Mouse (Mus musculus) c-Kit-positive CD71-positive TER-119-positive erythroid progenitor cells, embryonic 14.5 days (primary cell): ENCODE measurements around the gene Pgs1.
A peak's percentile ranks its signal among the peaks of the same experiment; 100 is the strongest.

Source experiments
- DNase-seq: peaks from one replicate; pipeline ENCODE4 v3.0.0-alpha.2; 2013; ENCODE audit warnings: low spot score

Pgs1 gene

DNA sequence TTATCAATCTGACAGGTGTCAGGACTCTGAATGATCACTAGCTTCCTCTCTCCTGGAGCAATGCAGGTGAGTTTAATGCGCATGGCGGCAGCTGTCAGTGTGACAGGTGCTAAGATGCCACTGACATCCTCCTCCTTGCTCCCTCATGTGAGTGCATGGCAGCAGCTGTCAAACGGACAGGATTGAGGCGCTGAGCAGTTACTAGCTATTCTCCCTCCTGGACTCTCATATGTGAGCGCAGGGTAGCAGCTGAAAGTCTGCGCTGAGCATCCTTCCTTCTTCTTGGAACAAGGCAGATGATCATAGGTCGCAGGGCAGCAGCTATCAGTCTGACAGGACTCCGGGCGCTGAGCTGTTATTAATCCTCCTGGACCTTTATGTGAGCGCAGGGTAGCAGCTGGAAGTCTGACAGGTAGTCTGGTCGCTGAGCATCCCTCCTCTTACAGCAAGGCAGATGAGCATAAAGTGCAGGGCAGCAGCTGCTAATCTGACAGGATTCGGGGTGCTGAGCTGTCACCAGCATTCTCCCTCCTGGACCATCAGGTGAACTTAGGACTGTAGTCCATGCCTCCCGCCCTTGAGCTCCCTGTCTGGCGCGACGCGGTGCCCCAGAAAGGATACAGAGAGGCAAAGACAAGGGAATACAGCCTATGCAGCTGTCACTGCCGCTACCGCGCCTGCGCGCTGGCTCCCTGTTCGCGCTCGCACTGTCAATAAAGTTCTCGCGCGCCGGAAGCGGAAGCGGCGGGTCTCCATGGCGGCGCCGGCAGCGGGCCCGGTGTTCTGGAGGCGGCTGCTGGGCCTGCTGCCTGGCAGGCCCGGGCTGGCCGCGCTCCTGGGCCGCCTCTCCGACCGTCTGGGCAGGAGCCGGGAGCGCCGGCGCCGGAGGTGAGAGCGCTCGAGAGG, at the start of gene Pgs1:
Gene Pgs1, plus strand, starts transcription at position 167 of the 906 bp plus-strand sequence.
- DNase-seq: peak; percentile 84

DNA sequence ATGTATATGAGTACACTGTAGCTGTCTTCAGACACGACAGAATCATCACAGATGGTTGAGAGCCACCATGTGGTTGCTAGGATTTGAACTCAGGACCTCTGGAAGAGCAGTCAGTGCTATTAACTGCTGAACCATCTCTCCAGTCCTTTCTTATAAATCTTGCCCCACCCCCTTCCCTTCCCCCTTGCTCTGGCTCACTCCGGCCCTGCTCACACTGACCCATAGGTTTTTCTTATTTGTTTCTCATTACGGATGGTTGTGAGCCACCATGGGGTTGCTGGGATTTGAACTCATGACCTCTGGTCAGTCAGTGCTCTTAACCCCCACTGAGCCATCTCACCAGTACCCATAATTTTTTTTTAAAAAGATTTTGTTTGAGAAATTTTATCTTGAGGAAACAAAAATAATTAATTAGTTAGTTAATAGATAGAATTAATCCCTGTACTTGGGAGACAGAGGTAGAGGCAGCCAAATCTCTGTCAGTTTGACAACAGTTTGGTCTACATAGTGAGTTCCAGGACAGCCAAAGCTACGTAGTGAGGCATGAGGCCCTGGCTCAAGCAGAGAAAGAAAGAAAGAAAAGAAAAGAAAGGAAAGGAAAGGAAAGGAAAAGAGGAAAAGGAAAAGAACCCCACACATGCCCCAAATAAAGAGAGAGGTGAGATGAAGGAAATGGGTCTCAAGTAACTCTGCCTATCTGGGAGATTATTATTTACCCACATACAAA, 46.9 kb upstream of the Pgs1 start:
- no peak for DNase-seq

DNA sequence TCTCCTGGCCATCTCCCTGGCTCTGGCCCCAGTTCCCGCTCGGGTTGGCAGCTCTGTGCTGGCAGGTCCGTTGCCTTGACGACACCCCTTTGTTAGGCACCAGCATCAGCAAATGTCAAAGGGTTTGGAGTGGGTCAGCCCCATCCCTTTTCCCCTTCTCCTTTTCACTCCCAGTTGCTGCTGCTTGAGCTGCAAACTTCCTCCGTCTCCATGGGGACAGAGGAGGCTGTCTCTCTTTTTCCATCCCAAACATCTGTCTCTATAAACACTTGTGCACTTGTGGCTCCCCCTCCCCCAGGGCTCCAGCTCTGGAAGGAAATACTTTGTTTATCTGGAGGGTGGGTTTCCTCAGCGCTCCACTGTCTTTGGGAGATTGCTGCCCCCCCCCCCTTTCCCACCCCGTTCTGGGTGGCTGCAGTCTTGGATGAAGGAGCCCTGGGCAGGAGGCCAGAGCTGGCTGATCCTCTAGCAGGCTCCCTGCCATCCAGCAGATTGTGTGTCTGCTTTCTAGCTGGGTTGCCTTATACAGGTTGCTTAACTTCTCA, 46.3 kb upstream of the Pgs1 start:
- no peak for DNase-seq

DNA sequence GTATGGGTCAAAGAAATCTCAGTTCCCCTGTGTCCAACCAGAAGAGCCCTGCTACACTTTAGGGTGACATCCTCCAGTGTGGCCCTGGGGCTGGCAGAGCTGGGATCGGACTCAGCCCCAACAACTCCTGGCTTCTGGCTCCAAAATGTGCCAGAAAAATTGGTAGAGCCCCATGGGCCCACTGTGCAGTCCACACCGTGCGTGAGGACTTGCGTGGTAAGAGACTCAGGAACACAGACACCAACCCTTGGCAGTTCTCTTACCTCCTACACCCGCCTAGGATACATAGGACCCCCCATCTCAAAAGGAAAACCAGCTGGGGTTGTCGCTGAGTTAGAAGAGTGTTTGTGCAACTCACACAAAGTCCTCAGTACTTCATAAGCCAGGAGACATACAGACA, 45.2 kb upstream of the Pgs1 start:
- DNase-seq: no peak

GRCm38 (mm10) chr11:117941325-117941834, 44.7 kb upstream of the Pgs1 start:
- DNase-seq: no peak

- DNase-seq: no peak
Measured at GRCm38 (mm10) chr11:117941848-117942247, 44.2 kb upstream of the Pgs1 start.

DNA sequence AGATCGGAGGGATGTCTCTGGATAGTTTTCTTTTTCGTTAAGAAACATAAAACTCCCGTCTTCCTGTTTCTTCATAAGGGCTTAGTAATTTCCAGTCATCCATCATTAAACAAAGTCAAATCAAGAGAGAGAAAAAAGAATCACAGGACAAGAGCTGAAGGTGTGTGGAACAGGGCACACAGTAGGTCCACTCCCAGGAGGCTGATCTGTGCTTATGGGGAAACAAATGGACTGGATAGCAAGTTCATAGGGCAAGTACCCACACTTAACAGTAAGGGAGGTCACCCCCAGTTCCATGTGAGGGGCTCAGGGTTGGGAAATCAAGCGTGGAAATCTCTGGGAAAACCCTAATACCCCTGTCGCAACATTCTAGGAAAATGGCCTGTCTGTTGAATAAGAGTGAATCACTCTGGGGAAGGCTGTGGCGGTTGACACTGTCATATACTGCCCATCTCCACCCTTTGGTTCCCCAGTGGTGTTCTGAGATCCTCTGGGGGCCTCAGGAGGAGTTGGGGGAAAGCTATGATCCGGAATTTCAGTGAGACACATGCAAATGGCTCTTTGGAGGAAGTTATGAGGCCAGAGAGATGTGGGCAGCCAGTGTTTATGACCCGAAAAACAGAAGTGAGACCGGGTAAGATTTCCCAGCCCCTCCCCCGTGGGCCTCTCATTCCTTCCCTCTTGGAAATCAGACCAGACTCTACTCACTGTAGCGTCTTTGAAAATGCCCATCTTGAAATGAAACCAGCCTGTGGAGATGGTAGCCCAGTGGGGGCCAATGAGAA, 39.7 kb upstream of the Pgs1 start:
- no peak for DNase-seq

DNA sequence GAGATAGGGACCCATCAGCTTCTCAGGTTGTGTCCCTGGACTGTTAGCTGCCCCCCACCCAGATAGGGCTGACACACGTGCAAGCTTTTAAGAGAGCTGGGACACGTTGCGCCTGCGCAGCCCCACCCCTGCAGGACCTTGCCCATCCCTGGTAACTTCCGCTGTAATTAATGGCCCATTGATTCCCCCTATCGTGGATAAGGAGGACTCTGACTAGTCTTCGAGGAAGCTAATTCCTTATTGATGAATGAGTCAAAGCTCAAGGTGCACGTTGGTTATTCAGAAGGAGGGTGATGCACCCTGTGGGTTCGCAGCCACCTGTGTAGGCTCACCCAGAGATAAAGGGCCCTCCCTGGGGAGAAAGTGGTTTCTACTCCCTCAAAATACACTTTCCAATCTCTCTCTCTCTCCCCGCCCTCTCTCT, 39.1 kb upstream of the Pgs1 start:
- DNase-seq: no peak

GRCm38 (mm10) chr11:117949392-117950091, 36.5 kb upstream of the Pgs1 start:
- DNase-seq: no peak

- no peak for DNase-seq
Measured at GRCm38 (mm10) chr11:117951391-117951790, 34.7 kb upstream of the Pgs1 start.

GRCm38 (mm10) chr11:117952174-117952933, 33.7 kb upstream of the Pgs1 start:
- no peak for DNase-seq

GRCm38 (mm10) chr11:117954094-117954493, 32.0 kb upstream of the Pgs1 start:
- no peak for DNase-seq

GRCm38 (mm10) chr11:117954819-117955218, 31.3 kb upstream of the Pgs1 start:
- DNase-seq: no peak

GRCm38 (mm10) chr11:117955621-117956020, 30.5 kb upstream of the Pgs1 start:
- no peak for DNase-seq

DNA sequence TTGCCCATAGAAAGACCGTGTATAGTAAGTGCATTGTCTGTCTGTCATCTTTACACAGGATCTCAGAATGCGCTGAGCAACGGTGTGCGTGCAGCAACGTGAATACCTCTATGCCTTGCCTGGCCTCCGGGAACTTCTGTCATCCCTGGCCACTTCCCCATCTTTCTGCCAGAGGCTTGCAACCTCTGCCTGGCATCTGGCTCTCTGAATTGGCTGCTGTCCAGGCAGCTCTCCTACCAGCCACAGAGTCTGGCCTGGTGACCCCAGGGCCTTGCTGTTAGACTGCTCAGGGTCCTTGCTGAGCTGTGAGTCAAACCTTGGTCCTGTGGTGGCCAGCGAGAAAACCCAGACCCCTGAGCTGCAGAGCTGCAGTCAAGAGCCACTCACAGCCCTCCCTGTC, 27.9 kb upstream of the Pgs1 start:
- no peak for DNase-seq

DNA sequence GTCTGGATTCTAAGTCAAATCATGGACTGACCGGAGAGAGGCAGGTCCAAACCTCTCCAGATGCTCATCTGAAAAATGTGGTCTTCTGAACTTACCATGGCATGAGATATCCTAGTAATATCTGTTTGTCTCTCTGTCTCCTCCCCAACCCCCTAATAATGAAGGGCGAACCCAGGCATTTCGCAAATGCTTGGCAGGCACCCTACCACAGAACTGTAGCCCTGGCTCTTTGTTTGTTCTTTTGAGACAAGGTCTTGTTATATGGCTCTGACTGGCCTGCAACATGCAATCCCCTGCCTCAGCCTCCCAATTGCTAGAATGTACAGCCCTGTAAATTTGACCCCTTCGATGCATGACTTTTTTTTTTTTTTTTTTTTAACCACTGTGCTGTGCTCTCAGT, 26.9 kb upstream of the Pgs1 start:
- no peak for DNase-seq

DNA sequence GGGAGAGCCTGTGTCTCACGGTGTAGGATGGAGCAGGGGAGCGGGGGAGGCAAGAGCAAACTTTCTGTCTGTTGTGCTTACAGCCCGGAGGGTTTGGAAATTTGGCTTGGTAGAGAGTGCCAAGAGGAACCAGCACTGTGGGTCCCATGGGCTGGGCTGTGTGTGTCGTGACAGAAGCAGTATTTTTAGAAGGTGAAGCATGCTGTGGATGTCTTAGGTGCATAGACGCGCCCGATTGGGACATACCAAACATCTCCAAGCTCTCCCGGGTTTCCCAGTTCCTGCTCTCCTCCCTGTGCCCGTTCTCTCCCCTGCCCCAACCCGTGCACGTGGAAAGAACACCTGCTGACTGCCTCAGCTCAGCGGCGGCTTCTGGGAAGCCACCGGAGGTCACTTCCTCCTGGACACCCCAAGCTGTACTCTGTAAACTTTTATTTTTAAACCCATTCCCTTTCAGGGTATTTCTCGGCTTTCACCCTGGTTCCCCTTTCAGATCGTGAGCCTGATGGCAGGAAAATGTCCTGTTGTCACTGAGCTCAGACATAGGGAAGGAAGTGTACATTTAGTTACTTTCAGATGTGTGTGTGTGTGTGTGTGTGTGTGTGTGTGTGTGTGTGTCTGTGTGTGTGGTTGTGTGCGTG, 26.2 kb upstream of the Pgs1 start:
- no peak for DNase-seq

DNA sequence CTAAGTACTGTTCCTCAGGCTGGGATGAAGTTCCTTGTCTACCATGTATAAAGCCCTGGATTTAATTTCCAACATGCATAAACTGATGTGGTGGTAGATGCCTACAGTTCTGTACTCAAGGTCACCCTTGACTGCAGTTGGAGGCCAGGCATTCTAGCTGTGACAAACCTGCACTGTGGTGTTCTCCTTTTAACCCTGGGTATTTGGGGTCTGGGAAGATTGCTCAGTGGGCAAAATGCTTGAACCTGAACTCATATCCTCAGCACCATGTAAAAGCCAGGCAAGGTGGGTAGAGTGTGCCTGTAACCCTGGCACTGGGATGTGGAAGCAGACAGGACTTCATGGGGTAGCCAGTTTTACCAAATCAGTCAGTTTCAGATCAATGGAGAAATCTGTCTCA, 25.5 kb upstream of the Pgs1 start:
- DNase-seq: no peak

DNA sequence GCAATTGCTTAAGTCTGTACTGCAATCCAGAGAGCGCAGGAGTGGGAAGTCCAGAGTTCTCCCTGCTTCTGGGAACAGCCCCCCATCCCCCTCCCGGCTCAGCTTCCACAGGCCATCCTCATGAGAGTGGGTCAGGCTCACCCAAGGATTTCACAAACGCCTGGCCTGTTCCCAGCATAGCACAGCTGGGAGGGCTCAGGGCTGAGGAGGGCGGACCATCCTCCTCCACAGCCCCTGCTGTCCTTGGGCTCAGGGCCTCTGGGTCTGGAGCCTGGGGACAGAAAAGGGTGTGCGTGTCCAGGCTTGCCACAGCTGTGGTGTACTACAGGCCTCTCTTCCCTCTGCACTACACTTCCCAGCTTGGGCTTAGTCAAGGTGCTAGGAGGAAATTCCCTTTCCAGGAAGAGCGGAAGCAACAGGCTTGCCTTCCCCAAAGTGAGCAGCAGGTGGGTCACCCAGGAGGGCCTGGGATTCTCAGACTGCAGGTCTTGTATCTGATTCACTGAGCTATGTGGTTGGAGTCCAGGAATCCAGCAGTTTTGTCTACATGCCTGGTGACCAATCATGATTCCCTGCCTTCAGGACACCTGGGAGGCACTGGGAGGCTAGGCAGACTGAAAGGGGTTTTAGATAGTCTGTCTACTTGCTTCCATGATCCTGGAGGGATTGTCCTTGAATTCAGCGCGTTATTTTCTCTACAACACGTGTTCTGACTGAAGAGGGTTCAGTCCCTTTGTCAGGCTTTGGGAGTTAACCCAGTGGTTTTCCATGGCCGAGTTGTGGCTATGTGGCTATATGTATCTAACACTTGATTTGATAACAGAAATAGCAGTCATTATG, 23.6 kb upstream of the Pgs1 start:
- no peak for DNase-seq
